Mouse (Mus musculus): Measurements from ENCODE around the gene Tsen15.

Tsen15 gene

GRCm38 (mm10) chr1:152386188-152386835, at the start of gene Tsen15:
Tsen15 (minus strand) TSS chr1:152386688.
- peak; percentile 84 to 86 for DNase-seq (ENCODE audit: low spot score in 2 of 2)

- no peak for DNase-seq (ENCODE audit: low spot score in 2 of 2)
Measured at GRCm38 (mm10) chr1:152434166-152434565, 47.7 kb upstream of the Tsen15 start.

GRCm38 (mm10) chr1:152429805-152430204, 43.3 kb upstream of the Tsen15 start:
- DNase-seq (ENCODE audit: low spot score in 2 of 2) = no peak

- DNase-seq (ENCODE audit: low spot score in 2 of 2) = no peak
Measured at GRCm38 (mm10) chr1:152427912-152428581, 41.6 kb upstream of the Tsen15 start.

- DNase-seq (ENCODE audit: low spot score in 2 of 2) = no peak
Measured at GRCm38 (mm10) chr1:152423052-152423451, 36.6 kb upstream of the Tsen15 start.

GRCm38 (mm10) chr1:152422295-152422694, 35.8 kb upstream of the Tsen15 start:
- no peak for DNase-seq (ENCODE audit: low spot score in 2 of 2)

- no peak for DNase-seq (ENCODE audit: low spot score in 2 of 2)
Measured at GRCm38 (mm10) chr1:152417602-152418001, 31.1 kb upstream of the Tsen15 start.

GRCm38 (mm10) chr1:152416306-152416904, 29.9 kb upstream of the Tsen15 start:
- DNase-seq (ENCODE audit: low spot score in 2 of 2) = no peak

GRCm38 (mm10) chr1:152414451-152414850, 28.0 kb upstream of the Tsen15 start:
- DNase-seq (ENCODE audit: low spot score in 2 of 2) = peak; percentile 11 to 22

- DNase-seq (ENCODE audit: low spot score in 2 of 2) = no peak
Measured at GRCm38 (mm10) chr1:152413961-152414360, 27.5 kb upstream of the Tsen15 start.

- no peak for DNase-seq (ENCODE audit: low spot score in 2 of 2)
Measured at GRCm38 (mm10) chr1:152413116-152413515, 26.6 kb upstream of the Tsen15 start.

GRCm38 (mm10) chr1:152410657-152411056, 24.2 kb upstream of the Tsen15 start:
- peak; percentile 18 to 39 for DNase-seq (ENCODE audit: low spot score in 2 of 2)

GRCm38 (mm10) chr1:152409356-152409755, 22.9 kb upstream of the Tsen15 start:
- DNase-seq (ENCODE audit: low spot score in 2 of 2) = no peak

- DNase-seq (ENCODE audit: low spot score in 2 of 2) = no peak
Measured at GRCm38 (mm10) chr1:152407021-152407946, 20.8 kb upstream of the Tsen15 start.

- DNase-seq (ENCODE audit: low spot score in 2 of 2) = peak; percentile 50 to 55
Measured at GRCm38 (mm10) chr1:152400556-152401540, 14.4 kb upstream of the Tsen15 start.

- DNase-seq (ENCODE audit: low spot score in 2 of 2) = peak; percentile 58 to 63
Measured at GRCm38 (mm10) chr1:152399790-152400555, 13.5 kb upstream of the Tsen15 start, which contains the start of gene Colgalt2. Colgalt2 (plus strand) TSS chr1:152399830.

- no peak for DNase-seq (ENCODE audit: low spot score in 2 of 2)
Measured at GRCm38 (mm10) chr1:152398708-152399107, 12.2 kb upstream of the Tsen15 start.

- DNase-seq (ENCODE audit: low spot score in 2 of 2) = no peak
Measured at GRCm38 (mm10) chr1:152394956-152395515, 8.5 kb upstream of the Tsen15 start.

- DNase-seq (ENCODE audit: low spot score in 2 of 2) = peak; percentile 33 to 45
Measured at GRCm38 (mm10) chr1:152394137-152394536, 7.6 kb upstream of the Tsen15 start.
